Mouse (Mus musculus) thymus, postnatal 14 days (tissue): ENCODE data around the gene Zfp82.

Experiments used
- DNase-seq: peaks from one replicate; pipeline ENCODE4 v3.0.0; 2021

Zfp82 gene

GRCm38 (mm10) chr7:30044354-30044753, 28.3 kb downstream of the Zfp82 start:
- DNase-seq = no peak

GRCm38 (mm10) chr7:30034331-30034730, 38.4 kb downstream of the Zfp82 start:
- DNase-seq = no peak

GRCm38 (mm10) chr7:30031379-30031778, 41.3 kb downstream of the Zfp82 start:
- DNase-seq = no peak

DNA sequence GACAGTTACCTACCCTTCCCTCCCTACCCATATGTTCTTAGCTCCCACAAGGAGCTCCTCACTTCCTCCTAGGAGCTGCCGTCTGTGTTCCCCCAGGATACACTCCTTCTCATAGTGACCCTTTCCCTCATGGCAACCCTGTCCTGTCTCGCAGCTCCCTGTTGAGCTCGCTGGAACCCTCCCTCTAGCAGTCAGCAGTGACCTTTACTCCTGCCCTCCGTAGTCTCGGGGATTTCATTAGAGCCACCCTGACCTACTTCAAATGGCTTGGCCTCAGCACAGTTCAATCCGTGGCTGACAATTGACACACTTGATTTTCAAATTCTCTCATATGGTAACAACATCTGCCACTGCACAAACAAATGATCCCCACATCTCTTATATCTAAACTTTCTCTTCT, 42.0 kb downstream of the Zfp82 start:
- no peak for DNase-seq

DNA sequence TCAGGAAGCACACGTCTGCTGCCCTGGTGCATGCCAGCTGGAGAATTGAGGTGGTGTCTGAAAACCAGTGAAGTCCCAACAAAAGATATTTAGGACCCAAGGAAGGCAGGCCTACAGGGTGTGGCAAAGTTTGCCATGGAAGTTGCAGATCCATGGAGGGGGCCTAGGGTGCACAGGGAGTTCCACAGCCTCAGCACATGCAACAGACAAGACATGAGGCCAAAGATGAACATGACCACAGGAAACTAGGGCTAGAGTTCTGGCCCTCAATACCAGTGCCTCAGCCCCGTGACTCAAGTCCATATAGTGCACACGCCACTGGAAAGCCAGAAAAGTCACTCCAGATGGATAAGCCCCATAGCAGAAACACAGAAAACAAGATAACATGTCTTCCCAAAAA, 44.1 kb downstream of the Zfp82 start:
- no peak for DNase-seq

GRCm38 (mm10) chr7:30027331-30027730, 45.4 kb downstream of the Zfp82 start:
- DNase-seq = no peak

DNA sequence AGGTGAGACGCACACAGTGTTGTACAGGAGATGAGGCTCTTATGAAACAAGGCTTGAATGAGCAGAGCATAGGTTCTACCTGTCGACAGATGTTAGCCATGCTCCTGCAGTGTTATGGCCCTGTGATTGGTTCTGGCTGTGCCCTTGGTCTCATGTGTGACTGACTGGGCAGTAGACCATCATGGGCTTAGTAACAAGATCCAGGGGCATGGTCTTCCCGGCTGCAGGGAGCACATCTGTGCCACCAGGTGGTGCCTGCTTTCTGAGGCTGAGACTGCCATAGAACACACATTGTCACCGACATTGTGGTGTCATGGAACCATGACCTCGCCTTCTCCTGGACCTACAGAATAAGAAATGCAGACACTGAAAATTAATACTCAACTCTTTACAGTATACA, 47.3 kb downstream of the Zfp82 start:
- DNase-seq = no peak

DNA sequence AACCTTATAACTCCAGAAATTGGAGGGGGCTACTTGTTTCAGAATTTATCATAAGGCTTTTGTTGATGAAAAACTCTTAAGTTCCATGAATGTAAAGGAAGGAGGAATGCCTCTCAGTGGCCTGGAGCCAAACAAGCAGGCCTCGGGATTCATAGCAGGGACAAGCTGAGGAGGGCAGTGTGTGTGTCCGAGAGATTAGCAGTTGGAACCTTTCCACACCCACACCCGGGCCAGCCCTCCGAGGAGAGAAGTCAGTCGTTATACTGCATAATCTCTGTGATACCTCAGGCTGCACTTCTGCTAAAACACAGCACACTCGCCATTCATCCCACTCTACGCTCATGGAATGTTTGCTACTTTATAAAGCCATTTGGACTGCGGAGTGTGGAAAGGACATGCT, 48.9 kb downstream of the Zfp82 start:
- DNase-seq = no peak

- DNase-seq = no peak
Measured at GRCm38 (mm10) chr7:30023324-30023723, 49.4 kb downstream of the Zfp82 start.

GRCm38 (mm10) chr7:30019543-30019942, 53.2 kb downstream of the Zfp82 start:
- no peak for DNase-seq

DNA sequence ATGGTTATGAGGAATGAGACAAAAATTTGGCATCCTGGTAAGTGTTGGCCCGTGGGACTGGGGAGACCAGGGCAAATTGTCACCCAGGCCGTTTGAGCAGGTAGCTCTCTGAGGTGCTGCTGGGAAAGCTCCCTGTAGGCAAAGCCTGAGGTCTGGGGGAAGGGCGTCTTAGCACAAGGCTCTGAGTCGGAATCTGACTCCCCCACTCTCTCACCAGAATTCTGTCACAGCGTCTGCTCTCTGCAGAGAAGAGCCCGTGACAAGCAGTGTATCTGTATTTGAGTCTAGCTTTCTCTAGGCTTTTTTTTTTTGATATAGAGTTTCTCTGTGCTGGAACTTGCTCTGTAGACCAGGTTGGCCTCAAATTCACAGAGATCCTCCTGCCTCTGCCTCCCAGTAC, 55.5 kb downstream of the Zfp82 start:
- DNase-seq = no peak

- peak; percentile 62 for DNase-seq
Measured at GRCm38 (mm10) chr7:30012956-30013363, 59.7 kb downstream of the Zfp82 start.

DNA sequence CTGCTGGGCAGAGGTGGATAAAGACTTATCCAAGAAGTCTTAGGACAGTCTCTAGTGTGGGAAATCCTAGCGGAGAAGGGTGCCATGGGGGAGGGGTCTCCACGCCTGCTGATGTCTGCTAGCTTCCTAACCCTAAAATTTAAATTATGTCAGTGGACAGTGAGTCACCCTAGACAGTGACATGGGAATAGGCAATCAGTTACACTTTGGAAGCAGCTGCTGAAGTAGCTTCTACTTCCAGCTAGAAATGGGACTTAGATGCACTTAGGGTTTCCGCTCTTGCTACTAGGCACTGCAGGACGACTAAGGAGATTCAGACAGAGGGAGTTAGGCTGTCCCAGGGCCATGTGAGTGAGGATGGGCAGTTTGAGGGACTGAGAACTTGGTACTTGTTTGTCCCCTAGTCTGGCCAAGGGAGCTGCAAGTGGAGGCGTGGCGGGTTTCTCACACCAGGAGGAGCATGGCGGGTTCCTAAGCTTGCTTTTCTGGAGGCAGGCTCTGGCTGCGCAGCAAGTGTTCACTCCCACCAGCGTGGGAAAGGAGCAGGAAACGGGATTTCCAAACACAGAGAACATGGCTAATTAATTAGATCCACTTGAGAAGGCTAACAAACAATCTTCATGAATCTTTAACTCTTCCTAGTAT, 62.0 kb downstream of the Zfp82 start:
- no peak for DNase-seq

- no peak for DNase-seq
Measured at GRCm38 (mm10) chr7:30009321-30010085, 63.2 kb downstream of the Zfp82 start.

DNA sequence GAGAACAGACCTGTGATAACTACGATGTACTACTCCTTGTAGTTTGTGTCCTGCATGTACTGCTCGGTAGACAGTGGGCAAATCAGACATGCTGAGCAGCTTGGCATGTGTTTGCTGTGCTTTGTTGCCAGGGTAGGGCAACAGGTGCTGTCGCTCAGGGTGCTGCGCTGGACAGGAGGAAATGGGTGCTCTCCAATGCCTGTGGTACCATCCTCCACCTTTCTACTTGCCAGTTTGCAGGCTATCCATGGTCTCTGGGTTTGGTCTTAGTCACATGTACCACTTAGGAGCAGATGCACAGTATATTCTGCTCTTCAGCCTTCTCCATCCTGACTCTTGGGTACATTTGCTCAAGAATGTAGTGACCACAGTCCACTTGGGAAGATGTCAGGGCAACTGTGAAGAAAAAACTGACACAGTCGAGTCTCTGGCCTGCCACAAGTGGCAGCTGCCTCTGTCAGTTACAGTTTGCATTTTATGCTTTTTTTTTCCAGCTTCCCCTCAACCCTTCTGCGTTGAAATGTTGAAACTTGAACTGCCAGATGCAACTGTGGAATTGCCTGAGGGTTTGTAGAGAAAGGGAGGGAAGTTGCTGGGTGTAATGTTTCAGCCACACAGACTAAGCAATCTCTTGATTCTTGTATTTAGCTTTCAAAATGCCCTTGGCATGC, 64.5 kb downstream of the Zfp82 start:
- no peak for DNase-seq

DNA sequence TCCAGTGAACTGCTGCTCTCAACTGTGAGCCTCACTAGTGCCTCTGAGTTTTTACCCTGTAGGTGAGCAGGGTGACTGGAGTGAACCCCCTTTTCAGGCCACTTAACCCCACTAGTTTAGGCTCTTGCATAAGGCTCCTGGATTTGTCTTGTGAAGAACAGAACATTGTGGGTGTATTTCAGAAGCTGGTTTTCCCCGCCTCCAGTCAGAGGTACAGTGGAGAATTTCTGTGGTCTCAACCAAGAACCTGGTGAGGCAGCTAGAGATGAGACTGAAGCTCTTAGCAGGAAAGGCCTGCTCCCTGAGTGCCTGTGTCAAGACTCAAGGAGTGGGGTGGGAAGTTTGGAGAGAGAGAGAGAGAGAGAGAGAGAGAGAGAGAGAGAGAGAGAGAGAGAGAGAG, 65.1 kb downstream of the Zfp82 start:
- no peak for DNase-seq
